Mouse (Mus musculus): ENCODE results near the gene Sbf2.

Gene Sbf2

DNA sequence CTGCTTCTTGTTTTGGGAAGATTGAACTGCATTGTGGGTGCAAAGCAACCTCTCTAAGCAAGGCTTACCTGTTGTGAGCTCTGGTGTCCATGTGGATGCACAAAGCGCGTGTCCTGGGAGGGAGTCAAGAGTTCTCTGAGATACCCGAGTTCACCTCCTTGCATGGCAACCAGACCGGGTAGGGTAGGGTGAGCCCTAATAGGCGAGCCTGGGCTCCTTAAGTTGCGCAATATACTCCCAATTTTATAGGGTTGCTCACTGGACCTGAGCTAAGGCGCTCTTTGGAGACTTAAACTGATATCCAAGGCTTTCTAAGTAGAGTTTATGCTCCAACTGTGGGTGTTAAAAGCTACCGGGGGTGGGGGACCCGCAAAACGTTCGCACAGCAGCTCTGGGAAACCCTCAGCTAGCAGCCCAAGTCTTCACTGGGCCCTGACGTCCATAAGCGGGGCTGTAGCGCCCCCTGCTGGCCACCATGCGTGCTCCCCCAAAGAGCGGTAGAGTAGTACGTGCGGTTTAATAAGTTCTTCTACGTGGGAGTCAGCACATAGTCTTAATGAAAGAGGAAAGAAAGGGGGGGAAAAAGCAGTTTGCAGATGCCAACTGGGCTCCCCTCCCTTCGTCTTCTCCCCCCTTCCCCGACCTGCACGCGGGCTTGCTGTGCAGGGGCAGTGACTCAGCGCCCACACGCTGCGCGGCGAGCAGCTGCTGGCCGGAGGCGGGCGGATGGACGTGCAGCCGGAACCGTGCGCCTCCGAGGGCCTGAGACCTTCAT is 15.4 kb upstream of the Sbf2 start:
- DNase-seq (ENCODE audit: low read depth) = peak; percentile 96

GRCm38 (mm10) chr7:110628611-110629354 is 14.1 kb upstream of the Sbf2 start:
- DNase-seq (ENCODE audit: low read depth) = peak; percentile 67

DNA sequence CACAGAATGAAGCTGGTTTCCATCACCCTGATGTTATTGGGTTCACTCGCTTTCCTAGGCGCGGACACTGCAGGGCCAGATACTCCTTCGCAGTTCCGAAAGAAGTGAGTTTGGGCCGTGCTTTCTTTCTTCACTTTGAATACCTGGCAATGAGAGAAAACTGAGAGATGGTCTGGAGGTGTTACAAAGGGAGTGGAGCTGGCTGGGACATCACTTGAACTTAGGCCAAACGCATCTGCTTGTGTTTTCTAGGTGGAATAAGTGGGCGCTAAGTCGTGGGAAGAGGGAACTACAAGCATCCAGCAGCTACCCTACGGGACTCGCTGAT is 13.5 kb upstream of the Sbf2 start:
- no peak for DNase-seq (ENCODE audit: low read depth)

- peak; percentile 90 for DNase-seq (ENCODE audit: low read depth)
These were observed 13.0 kb upstream of the Sbf2 start, which contains the start of gene Adm for GRCm38 (mm10) chr7:110627486-110628272. Gene Adm (plus strand): TSS chr7:110627661.

- peak; percentile 29 for DNase-seq (ENCODE audit: low read depth)
These were observed 12.4 kb upstream of the Sbf2 start for GRCm38 (mm10) chr7:110627099-110627482.

- DNase-seq (ENCODE audit: low read depth) = peak; percentile 32
These were observed 11.7 kb upstream of the Sbf2 start for GRCm38 (mm10) chr7:110626186-110627098.

GRCm38 (mm10) chr7:110625489-110625888 is 10.8 kb upstream of the Sbf2 start:
- no peak for DNase-seq (ENCODE audit: low read depth)

DNA sequence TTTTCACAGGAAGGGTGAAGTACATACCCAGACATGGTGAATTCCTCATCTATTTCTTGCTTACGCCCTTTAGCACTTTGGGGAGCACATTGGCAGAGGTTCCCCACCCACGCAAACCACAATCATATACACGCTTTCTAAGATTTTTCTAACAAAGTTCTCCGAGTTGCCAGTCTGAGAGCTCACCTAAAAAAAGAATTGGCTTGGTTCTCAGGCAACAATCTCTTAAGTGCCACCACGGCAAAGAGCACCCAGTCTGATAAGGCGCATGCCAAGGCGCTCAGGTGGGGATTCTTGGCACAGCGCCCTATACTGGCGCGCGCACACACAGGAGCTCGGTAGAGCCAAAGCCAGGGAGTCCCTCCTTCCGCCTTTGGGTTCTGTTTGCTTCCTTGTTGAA is 10.2 kb upstream of the Sbf2 start:
- peak; percentile 64 for DNase-seq (ENCODE audit: low read depth)

- peak; percentile 37 for DNase-seq (ENCODE audit: low read depth)
These were observed 9.3 kb upstream of the Sbf2 start for GRCm38 (mm10) chr7:110624067-110624466.

GRCm38 (mm10) chr7:110619086-110619611 is 4.4 kb upstream of the Sbf2 start:
- DNase-seq (ENCODE audit: low read depth) = no peak

- no peak for DNase-seq (ENCODE audit: low read depth)
These were observed 1.1 kb upstream of the Sbf2 start for GRCm38 (mm10) chr7:110615792-110616191.

- peak; percentile 65 for DNase-seq (ENCODE audit: low read depth)
These were observed 469 bp upstream of the Sbf2 start for GRCm38 (mm10) chr7:110615151-110615631.

DNA sequence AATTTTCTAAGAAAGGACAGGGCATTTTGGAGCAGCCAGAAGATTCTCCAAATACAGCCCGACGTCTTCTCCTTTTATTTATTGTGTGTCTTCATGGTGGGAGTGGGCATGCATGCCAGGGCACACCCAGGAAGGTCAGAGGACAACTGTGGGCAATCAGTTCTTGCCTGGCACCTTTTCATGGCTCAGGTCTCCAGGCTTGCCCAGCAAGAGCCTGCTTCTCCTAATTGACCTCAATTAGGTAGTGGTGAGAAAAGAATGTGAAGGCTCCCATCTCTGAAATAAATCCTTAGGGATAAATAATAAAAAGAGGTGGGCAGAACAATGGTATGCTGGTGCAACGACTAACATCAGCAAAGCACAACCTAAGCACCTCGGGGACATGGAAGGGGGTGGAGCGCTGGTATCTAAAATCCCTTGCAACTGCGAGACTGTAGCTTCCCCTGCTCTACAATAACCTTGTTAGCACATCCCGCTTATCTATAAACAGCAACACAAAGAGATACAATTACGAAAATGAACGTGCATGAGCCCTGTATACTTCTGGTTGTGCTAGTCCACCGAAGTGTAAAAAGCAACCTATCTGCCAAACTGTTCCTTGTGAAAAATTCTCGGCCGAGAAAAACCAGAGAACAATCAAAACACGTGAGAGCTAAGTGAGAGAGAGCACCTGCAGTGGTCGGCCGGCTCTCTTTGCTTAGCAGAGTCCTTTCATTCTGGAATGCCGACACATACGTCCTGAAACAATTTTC is 1.2 kb downstream of the Sbf2 start:
- DNase-seq (ENCODE audit: low read depth) = peak; percentile 19

- DNase-seq (ENCODE audit: low read depth) = no peak
These were observed 7.8 kb downstream of the Sbf2 start for GRCm38 (mm10) chr7:110606906-110607305.

DNA sequence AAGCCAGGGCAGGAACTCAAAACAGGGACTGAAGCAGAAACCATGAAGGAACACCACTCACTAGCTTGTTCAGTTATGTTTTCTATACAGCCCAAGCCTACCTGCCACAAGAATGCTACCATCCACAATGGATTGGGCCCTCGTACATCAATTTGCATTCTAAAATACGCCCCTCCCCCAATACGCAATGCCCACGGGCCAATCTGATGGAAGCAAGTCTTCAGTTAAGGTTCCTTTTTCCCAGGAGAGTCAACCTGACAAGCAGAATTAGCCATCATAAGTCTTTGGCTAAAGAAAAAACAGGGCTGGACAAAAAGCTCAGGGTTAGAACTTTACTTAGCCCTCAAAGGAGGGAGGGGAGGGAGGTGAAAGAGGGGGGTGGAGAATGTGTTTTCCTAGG is 9.2 kb downstream of the Sbf2 start:
- no peak for DNase-seq (ENCODE audit: low read depth)

DNA sequence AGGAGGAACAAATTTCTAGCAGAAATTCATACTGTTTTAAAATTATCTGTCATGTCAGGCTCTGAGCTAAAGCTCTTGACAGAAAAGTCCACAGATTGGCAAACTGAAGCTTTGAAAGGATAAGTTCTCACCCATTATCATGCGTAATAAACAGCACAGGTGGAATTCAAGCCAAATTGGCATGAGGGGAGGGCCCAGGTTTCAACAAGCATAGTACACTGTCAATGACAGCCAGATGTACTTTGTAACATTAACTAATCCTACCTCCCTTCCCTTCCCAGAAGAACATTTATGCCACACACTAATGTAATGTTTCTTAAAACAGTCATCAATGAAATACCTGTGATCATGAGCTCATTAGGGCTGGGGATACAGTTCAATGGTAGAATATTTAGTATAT is 17.6 kb downstream of the Sbf2 start:
- DNase-seq (ENCODE audit: low read depth) = no peak

GRCm38 (mm10) chr7:110593991-110594390 is 20.7 kb downstream of the Sbf2 start:
- DNase-seq (ENCODE audit: low read depth) = peak; percentile 22

GRCm38 (mm10) chr7:110587721-110588120 is 27.0 kb downstream of the Sbf2 start:
- DNase-seq (ENCODE audit: low read depth) = no peak

- no peak for DNase-seq (ENCODE audit: low read depth)
These were observed 29.5 kb downstream of the Sbf2 start for GRCm38 (mm10) chr7:110585250-110585649.

GRCm38 (mm10) chr7:110584159-110584558 is 30.6 kb downstream of the Sbf2 start:
- peak; percentile 16 for DNase-seq (ENCODE audit: low read depth)
